Mouse (Mus musculus) CD4-positive, CD25-positive, alpha-beta regulatory T cell, adult 4 months (primary cell): ENCODE measurements around the gene Frk. TPM values are rescaled to one million over a fixed set of nuclear protein-coding genes. Genes with fewer than 3 reads are reported as not detected.
"Not testable (repeated sequence)": the region's sequence is repeated elsewhere in the genome, so short reads cannot be mapped to it uniquely, and the experiment has no call there.

Experiments used
- ATAC-seq: one replicate; pipeline ENCODE4 v1.8.0; 2017
- polyA plus RNA-seq, 2 experiments: library from polyadenylated mRNA; unstranded; fragments of 100-300 nt; shearing (Covaris generic); gene quantifications; one replicate each; pipeline ENCODE4 v1.2.1; 2017

The Frk gene
- polyA plus RNA-seq, result not detected

GRCm38 (mm10) chr10:34483297-34484013 lies at the start of gene Frk:
Gene Frk, plus strand, starts transcription at chr10:34483399.
- ATAC-seq, result no peak

- not testable (repeated sequence) for ATAC-seq
These were observed 49.0 kb upstream of the Frk start for GRCm38 (mm10) chr10:34434191-34434590.

- ATAC-seq, result no peak
These were observed 33.7 kb upstream of the Frk start for GRCm38 (mm10) chr10:34449469-34449868.

- ATAC-seq, result no peak
These were observed 21.7 kb upstream of the Frk start for GRCm38 (mm10) chr10:34461451-34461850.

- no peak for ATAC-seq
These were observed 18.9 kb upstream of the Frk start for GRCm38 (mm10) chr10:34464321-34464720.

GRCm38 (mm10) chr10:34469037-34469436 lies 14.2 kb upstream of the Frk start:
- ATAC-seq, result no peak

GRCm38 (mm10) chr10:34479942-34480455 lies 3.2 kb upstream of the Frk start:
- ATAC-seq, result no peak

GRCm38 (mm10) chr10:34484014-34484411 lies 814 bp downstream of the Frk start:
- no peak for ATAC-seq

GRCm38 (mm10) chr10:34485079-34485478 lies 1.9 kb downstream of the Frk start:
- ATAC-seq, result no peak

- no peak for ATAC-seq
These were observed 24.6 kb downstream of the Frk start for GRCm38 (mm10) chr10:34507807-34508206.

- no peak for ATAC-seq
These were observed 25.4 kb downstream of the Frk start for GRCm38 (mm10) chr10:34508593-34508992.

GRCm38 (mm10) chr10:34509256-34509655 lies 26.1 kb downstream of the Frk start:
- no peak for ATAC-seq

- ATAC-seq, result no peak
These were observed 28.0 kb downstream of the Frk start for GRCm38 (mm10) chr10:34511192-34511591.

- ATAC-seq, result no peak
These were observed 29.4 kb downstream of the Frk start for GRCm38 (mm10) chr10:34512551-34512950.

GRCm38 (mm10) chr10:34525598-34525997 lies 42.4 kb downstream of the Frk start:
- ATAC-seq, result no peak

GRCm38 (mm10) chr10:34531766-34532165 lies 48.6 kb downstream of the Frk start:
- ATAC-seq, result no peak

GRCm38 (mm10) chr10:34532507-34532906 lies 49.3 kb downstream of the Frk start:
- no peak for ATAC-seq

- no peak for ATAC-seq
These were observed 57.5 kb downstream of the Frk start for GRCm38 (mm10) chr10:34540687-34541086.

- ATAC-seq, result no peak
These were observed 58.7 kb downstream of the Frk start for GRCm38 (mm10) chr10:34541717-34542490.

GRCm38 (mm10) chr10:34550612-34551011 lies 67.4 kb downstream of the Frk start:
- no peak for ATAC-seq

- ATAC-seq, result no peak
These were observed 68.4 kb downstream of the Frk start for GRCm38 (mm10) chr10:34551636-34552035.

GRCm38 (mm10) chr10:34563518-34564176 lies 80.4 kb downstream of the Frk start:
- no peak for ATAC-seq

GRCm38 (mm10) chr10:34615474-34615873 lies 132.3 kb downstream of the Frk start:
- ATAC-seq, result no peak
